Mouse (Mus musculus) neural tube, embryonic 14.5 days (tissue): Measurements from ENCODE around the gene Lrrc36. TPM values are rescaled to one million over a fixed set of nuclear protein-coding genes. Genes with fewer than 3 reads are reported as not detected.
A peak's percentile ranks its signal among the peaks of the same experiment; 100 is the strongest.

ENCODE experiments used
- ATAC-seq: fragments of 200-750 bp; cut with Nextera tagmentation; 2 replicates; pipeline ENCODE4 v1.8.0; 2017; ENCODE audit warnings: low read depth, mild to moderate bottlenecking, moderate TSS enrichment, moderate library complexity
- H3K27ac ChIP-seq: fragments of 300-500 bp; sonication (generic); 2 replicates; pipeline ENCODE4 v1.5.1; 2014; ENCODE audit warnings: low read depth, mild to moderate bottlenecking, control low read depth, low read length, moderate library complexity, mixed read lengths
- H3K27me3 ChIP-seq: fragments of 300-500 bp; sonication (generic); 2 replicates; pipeline ENCODE4 v1.6.1; 2014; ENCODE audit warnings: low read length; ENCODE audit not compliant: control insufficient read depth, insufficient read depth
- H3K36me3 ChIP-seq: fragments of 300-500 bp; sonication (generic); 2 replicates; pipeline ENCODE4 v1.6.1; 2014; ENCODE audit warnings: low read length, mixed read lengths; ENCODE audit not compliant: control insufficient read depth, insufficient read depth
- H3K4me1 ChIP-seq: fragments of 300-500 bp; sonication (generic); 2 replicates; pipeline ENCODE4 v1.6.1; 2014; ENCODE audit warnings: low read length; ENCODE audit not compliant: control insufficient read depth, insufficient read depth
- H3K4me2 ChIP-seq: fragments of 300-500 bp; sonication (generic); 2 replicates; pipeline ENCODE4 v1.6.1; 2014; ENCODE audit warnings: mild to moderate bottlenecking, low read depth, low read length, control low read depth
- H3K4me3 ChIP-seq: fragments of 300-500 bp; sonication (generic); 2 replicates; pipeline ENCODE4 v1.5.1; 2014; ENCODE audit warnings: low read depth, low read length, control low read depth, mixed read lengths
- H3K9ac ChIP-seq: fragments of 300-500 bp; sonication (generic); replicated peaks from 2 replicates; pipeline ENCODE4 v1.6.1; 2014; ENCODE audit warnings: low read depth, mild to moderate bottlenecking, control low read depth, low read length, mixed read lengths
- H3K9me3 ChIP-seq: fragments of 300-500 bp; sonication (generic); 2 replicates; pipeline ENCODE4 v1.6.1; 2016; ENCODE audit warnings: low read length; ENCODE audit not compliant: control insufficient read depth
- WGBS: fragments of 180-500 bp; shearing (Covaris S2); extraction: QIAGEN DNeasy Blood & Tissue Kit; methylation state at CpG from one replicate; pipeline ENCODE4 v1.1.7; 2014; 5-methylcytosine and 5-hydroxymethylcytosine counted together
- polyA plus RNA-seq: library from polyadenylated mRNA; unstranded; fragments of >200 nt; fragmentation: Nextera tagmentation; extraction: Ambion mirVana; gene quantifications from 2 replicates; pipeline ENCODE4 v1.2.1, GENCODE M21; 2014

The Lrrc36 gene
- polyA plus RNA-seq, 1 experiment from 2014 or later = 0.16 TPM

DNA sequence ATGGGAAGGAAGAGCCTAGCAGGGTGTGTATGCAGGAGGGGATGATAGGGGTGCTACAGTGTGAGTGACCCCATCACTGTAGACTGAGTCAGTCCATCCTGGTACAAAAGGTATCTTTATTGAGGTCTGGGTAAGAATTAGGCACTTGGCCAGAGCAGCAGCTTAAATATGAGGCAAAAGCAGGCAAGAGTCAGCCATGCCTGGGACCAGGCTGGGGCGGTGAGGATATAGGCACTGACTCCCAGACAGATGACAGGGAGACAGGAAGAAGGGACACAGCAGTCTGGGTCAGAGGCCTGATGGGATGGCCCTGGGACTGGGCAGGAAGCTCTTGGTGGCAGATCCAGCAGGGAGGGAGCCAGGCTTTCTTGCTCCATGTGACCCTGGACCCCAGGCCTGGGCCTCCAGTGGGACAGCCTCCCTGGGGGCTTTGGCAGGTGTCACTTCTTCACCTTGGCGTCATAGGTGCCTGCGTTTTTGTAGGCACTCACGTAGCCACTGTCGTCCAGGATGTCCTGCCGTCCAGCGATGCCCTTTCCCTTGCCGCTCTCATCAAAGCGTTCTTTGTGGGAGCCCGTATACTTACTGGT, 54.1 kb downstream of the Lrrc36 start:
- WGBS = 93% methylated on average over 10 of the region's 10 CpGs
- no peak overlapping the region for H3K9ac ChIP-seq
- H3K9me3 ChIP-seq = no peaks in the 10 kb centered on the region
- H3K27ac ChIP-seq = peak overlapping the region; percentile 44; the same call in 1 of the 2 replicates
- no peak overlapping the region for H3K4me3 ChIP-seq
- ATAC-seq = no peak
- 0 out of 2 replicates have a peak, but pooled peaks cover 3% of the 10 kb centered on the region for H3K36me3 ChIP-seq
- H3K27me3 ChIP-seq = no peaks in the 10 kb centered on the region
- H3K4me1 ChIP-seq = peaks cover 23% of the 10 kb centered on the region
- H3K4me2 ChIP-seq = no peak overlapping the region

DNA sequence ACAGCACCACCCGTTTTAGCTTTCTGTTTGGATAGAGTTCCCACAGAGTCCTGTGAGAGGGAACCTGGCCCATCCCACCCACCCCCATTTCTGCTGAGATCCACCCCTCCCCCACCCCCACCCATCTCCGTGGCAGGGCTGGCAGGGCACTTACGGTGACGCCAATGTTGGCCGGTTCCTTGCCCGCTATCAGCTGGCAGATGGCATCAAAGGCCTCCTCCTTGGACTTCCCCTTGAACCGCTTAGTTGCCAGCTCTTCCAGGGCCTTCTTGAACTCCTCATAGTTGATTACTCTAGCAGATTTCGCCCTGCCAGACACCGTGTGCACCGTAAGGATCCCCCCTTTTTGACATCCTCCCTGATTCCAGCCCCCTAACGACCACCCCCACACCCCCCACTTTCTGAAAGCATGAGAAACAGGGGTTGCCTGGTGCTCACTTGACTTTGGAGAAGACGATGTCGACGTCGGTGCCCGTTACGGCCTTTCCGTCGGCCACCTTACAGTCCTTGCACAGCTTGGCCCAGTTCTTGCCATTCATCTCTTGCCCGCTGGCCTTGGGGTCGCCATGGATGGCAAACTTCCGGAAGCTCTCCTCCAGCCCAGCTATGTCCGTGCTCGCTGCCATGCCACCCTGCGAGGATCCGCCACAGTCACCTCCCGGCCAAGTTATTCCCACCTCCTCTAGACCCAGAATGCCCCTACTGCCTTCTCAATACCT, 54.8 kb downstream of the Lrrc36 start:
- Histone ChIP-seq H3K4me2 (no peak overlapping the region), H3K36me3 (0 out of 2 replicates have a peak, but pooled peaks cover 3% of the 10 kb centered on the region), H3K4me1 (peaks cover 23% of the 10 kb centered on the region), H3K27me3 (no peaks in the 10 kb centered on the region), H3K9me3 (no peaks in the 10 kb centered on the region), H3K9ac (no peak overlapping the region), H3K4me3 (no peak overlapping the region), H3K27ac (no peak overlapping the region; the same call in 1 of the 2 replicates)
- 91% methylated on average over 27 of the region's 27 CpGs for WGBS
- ATAC-seq = no peak

DNA sequence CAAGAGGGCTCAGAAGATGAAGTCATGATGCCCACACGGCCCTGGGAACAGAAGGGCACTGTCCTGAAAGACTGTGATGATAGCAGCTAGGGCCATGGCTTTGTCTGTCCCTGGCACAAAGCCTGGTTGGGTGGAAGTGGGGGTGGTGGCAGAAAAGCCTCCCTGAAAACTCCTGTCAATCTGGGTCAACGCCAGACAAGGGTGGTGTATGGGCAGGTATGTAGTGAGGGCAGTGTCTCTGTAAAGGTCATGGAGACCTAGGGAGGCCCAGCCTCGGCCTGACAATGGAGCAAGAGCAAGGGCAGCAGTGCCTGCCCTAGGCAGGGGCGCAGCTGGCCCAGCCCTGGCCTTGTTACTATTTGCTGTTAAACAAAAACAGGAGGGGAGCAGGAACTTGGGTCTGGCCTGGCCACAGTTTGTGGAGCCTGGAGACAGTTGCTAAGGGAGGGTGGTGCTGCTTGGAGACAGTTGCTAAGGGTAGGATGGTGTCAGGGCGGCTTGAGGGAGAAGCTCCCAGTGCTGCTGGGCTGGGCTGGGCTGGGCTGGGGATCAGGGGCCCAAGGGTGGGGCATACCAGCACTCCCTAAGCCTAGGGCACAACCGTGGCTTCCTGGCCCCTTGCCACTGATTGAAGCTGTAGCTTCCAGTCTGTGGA, 55.8 kb downstream of the Lrrc36 start:
- 17% methylated on average over 6 of the region's 6 CpGs for WGBS
- H3K4me1 ChIP-seq = peaks cover 21% of the 10 kb centered on the region
- H3K9me3 ChIP-seq = no peaks in the 10 kb centered on the region
- peak overlapping the region; percentile 77 for H3K27ac ChIP-seq
- peak; percentile 54; the same call in 1 of the 2 replicates for ATAC-seq
- H3K4me2 ChIP-seq = peak overlapping the region; percentile 69
- no peaks in the 10 kb centered on the region for H3K27me3 ChIP-seq
- peak overlapping the region; percentile 39 for H3K9ac ChIP-seq
- peak overlapping the region; percentile 42; the same call in 1 of the 2 replicates for H3K4me3 ChIP-seq
- H3K36me3 ChIP-seq = 0 out of 2 replicates have a peak, but pooled peaks cover 3% of the 10 kb centered on the region

DNA sequence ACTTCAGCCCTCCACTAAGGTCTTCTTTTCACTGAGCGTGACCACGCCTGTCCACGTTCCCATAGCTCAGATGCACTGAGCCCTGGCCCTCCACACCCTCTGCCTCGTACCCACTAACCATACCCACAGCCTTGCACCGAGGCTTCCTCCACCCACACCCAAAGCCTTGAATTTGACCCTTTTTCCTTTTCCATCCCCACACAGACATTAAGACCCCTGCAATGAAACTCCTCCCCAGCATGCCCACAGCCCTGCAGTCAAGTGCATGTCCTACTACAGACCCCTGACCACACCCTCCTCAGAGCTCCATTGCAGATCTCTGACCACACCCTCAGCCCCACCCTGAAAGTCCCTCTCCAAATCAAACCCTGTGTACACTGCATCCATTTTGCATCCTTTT, 56.4 kb downstream of the Lrrc36 start:
- Histone ChIP-seq H3K9me3 (no peaks in the 10 kb centered on the region), H3K27ac (peak overlapping the region; percentile 77), H3K9ac (peak overlapping the region; percentile 39; the same call in 1 of the 2 replicates), H3K4me3 (peak overlapping the region; percentile 42), H3K4me1 (peaks cover 26% of the 10 kb centered on the region), H3K36me3 (0 out of 2 replicates have a peak, but pooled peaks cover 3% of the 10 kb centered on the region), H3K27me3 (no peaks in the 10 kb centered on the region), H3K4me2 (peak overlapping the region; percentile 69)
- no peak for ATAC-seq
- WGBS = 59% methylated on average over 5 of the region's 5 CpGs

DNA sequence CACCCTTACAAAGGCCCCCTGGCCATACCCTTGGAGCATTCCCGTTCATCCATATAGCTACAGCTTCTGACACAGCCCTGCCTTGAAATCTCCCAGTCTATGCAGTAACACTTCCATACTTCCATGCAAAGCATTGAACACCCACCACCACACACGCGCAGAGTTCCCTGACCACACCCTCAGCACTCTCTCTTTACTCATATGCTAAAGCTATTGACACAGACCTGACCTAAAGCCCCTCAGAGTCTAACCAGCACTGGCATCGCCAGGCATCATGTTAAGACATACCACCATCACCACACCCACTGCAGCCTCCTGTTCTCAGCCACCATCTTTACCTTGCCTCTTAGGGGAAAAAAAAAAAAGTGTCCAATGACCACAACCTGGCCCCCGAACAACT, 56.9 kb downstream of the Lrrc36 start:
- WGBS = 54% methylated on average over 5 of the region's 5 CpGs
- peak overlapping the region; percentile 42 for H3K4me3 ChIP-seq
- H3K9ac ChIP-seq = peak overlapping the region; percentile 64
- peak overlapping the region; percentile 69 for H3K4me2 ChIP-seq
- no peak for ATAC-seq
- H3K4me1 ChIP-seq = peaks cover 29% of the 10 kb centered on the region
- H3K36me3 ChIP-seq = 0 out of 2 replicates have a peak, but pooled peaks cover 3% of the 10 kb centered on the region
- H3K27me3 ChIP-seq = no peaks in the 10 kb centered on the region
- peak overlapping the region; percentile 77 for H3K27ac ChIP-seq
- no peaks in the 10 kb centered on the region for H3K9me3 ChIP-seq

DNA sequence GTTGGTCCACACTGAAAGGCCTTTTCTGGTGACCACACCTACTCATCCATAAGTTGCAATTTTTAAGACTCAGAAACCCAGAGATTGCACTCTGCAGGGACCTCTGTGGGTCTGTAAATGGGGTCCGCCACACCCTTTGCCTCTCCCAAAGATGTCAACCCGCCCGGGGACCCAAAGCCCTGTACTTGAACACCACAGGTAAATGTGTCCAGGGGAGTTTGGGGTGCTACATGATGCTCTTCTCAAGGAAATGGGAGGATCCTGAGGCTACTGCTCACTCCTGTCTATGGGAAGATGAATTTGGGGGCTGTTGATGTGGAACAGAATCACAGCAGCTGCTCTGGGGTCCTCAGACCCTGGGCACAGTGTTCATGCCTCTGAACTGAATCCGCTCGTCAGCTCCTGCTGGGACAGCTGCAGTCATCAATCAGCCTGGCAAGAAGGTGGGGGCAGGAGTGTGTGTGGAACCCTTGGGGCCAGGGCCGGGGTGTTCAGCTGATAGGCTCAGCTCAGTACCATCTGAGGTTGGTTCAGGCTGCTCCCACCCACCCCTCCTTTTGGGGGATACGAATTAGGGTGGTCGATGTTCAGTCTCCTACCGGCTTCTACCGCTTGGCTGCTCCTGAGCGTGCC, 57.4 kb downstream of the Lrrc36 start:
- 14% methylated on average over 11 of the region's 11 CpGs for WGBS

DNA sequence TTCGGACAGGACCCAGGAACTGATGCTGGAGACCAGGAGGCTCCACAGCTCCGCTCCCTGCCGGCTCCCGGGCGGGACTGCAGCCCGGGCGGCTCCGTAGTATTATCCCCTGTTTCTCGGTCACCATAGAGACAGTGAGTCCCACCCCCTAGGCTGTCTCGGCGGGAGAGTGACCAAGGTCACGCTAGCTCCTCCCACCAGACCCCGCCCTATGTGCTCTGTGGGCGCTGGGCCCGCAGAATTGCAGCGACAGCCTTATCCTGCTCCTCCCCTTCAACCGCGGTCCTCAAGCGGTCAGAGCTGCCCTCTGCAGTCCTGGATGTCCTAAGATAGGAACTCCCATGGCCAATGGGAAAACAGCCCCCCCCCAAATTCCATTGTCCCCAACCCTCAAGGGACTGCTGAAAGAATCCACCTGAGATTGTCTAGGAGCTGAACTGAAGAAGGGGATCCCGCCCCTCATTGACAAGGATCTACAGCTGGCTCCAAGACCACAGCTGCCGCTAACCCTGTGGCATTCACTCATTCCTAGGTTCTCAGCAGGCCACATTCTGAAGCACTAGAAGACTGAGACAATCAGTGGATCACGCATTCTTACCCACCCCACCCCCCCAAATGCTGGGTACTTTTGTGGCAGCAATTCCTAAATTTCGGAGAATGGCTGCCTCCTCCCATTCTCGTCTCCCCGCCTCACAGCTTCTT, 58.1 kb downstream of the Lrrc36 start, which contains the start of gene Tppp3:
Gene Tppp3 (minus strand): TSS at position 213 of the 702 bp plus-strand sequence.
- Histone ChIP-seq H3K27ac (peak within 1 kb of the TSS; percentile 77), H3K9ac (peak within 1 kb of the TSS; percentile 64), H3K4me1 (peaks cover 31% of the 10 kb centered on the region), H3K36me3 (0 out of 2 replicates have a peak, but pooled peaks cover 6% of the 10 kb centered on the region), H3K4me3 (peak within 1 kb of the TSS; percentile 42), H3K9me3 (no peaks in the 10 kb centered on the region), H3K4me2 (peak within 1 kb of the TSS; percentile 69), H3K27me3 (no peaks in the 10 kb centered on the region)
- peak; percentile 89 for ATAC-seq
- WGBS = 3% methylated on average over 25 of the region's 25 CpGs

More for the DNA sequence above, 57.4 kb downstream of the Lrrc36 start:
- Histone ChIP-seq H3K4me2 (peak overlapping the region; percentile 69), H3K36me3 (0 out of 2 replicates have a peak, but pooled peaks cover 4% of the 10 kb centered on the region), H3K27ac (peak overlapping the region; percentile 77), H3K4me3 (peak overlapping the region; percentile 42), H3K9me3 (no peaks in the 10 kb centered on the region), H3K4me1 (peaks cover 31% of the 10 kb centered on the region), H3K9ac (peak overlapping the region; percentile 64), H3K27me3 (no peaks in the 10 kb centered on the region)
- peak; percentile 76 for ATAC-seq

DNA sequence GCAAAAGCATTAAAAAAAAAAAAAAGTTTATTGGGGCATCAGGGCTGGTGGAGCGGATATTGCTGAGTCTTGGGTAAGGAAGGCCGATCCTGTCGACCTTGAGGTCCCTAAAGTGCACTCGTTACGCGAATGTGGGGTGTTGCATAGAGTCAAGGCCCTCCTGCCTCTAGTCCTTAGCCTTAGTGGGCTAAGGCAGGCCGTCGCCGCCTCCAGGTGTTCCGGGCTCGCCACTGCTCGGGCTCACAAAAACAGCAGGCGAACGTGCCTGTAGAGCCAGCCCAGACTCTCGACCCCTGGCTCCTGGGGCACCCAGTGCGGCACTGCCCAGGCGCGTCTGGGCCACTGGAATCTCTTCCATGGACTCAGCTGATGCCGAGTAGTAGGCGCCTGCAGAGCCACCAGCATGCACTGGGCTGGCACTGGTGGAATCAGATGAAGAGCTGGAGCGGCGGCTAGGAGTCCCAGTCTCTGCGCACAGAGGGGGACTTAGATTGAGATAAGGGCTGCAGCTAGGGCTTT, 59.1 kb downstream of the Lrrc36 start:
- Histone ChIP-seq H3K4me3 (no peak overlapping the region), H3K4me1 (peaks cover 27% of the 10 kb centered on the region), H3K9ac (no peak overlapping the region), H3K4me2 (no peak overlapping the region), H3K36me3 (0 out of 2 replicates have a peak, but pooled peaks cover 6% of the 10 kb centered on the region), H3K9me3 (no peaks in the 10 kb centered on the region), H3K27ac (no peak overlapping the region), H3K27me3 (no peaks in the 10 kb centered on the region)
- 22% methylated on average over 23 of the region's 23 CpGs for WGBS
- no peak for ATAC-seq
